Mouse (Mus musculus) thymus, postnatal 14 days (tissue): Measurements from ENCODE around the gene Gm21190.
"Not testable (repeated sequence)": the region's sequence is repeated elsewhere in the genome, so short reads cannot be mapped to it uniquely, and the experiment has no call there.

ENCODE experiments used
- DNase-seq: peaks from one replicate; pipeline ENCODE4 v3.0.0; 2021

Gene Gm21190

GRCm38 (mm10) chr5:15488743-15489142, 40.3 kb downstream of the Gm21190 start:
- DNase-seq, result no peak

- DNase-seq, result not testable (repeated sequence)
These were observed 44.4 kb downstream of the Gm21190 start for GRCm38 (mm10) chr5:15484616-15485015.

- not testable (repeated sequence) for DNase-seq
These were observed 45.4 kb downstream of the Gm21190 start for GRCm38 (mm10) chr5:15483576-15483975.

- DNase-seq, result peak; percentile 3
These were observed 46.2 kb downstream of the Gm21190 start for GRCm38 (mm10) chr5:15482815-15483214.

GRCm38 (mm10) chr5:15476423-15476822, 52.6 kb downstream of the Gm21190 start, which contains the start of gene Gm21149:
TSS of gene Gm21149 (minus strand) at chr5:15476523.
- not testable (repeated sequence) for DNase-seq
